Mouse (Mus musculus) lung, postnatal 0 days (tissue): Measurements from ENCODE around the gene 1700014D04Rik.

ENCODE experiments used
- CTCF ChIP-seq: IDR thresholded peaks from 2 replicates; pipeline ENCODE4 v1.5.1; 2016; ENCODE audit warnings: antibody characterized with exemption, mild to moderate bottlenecking
- EP300 ChIP-seq: IDR thresholded peaks from 2 replicates; pipeline ENCODE4 v1.6.1; 2016; ENCODE audit warnings: antibody characterized with exemption, mild to moderate bottlenecking, control low read depth

- TF ChIP-seq CTCF = no peak
- TF ChIP-seq EP300 = no peak
Observed at GRCm38 (mm10) chr13:59762791-59763190, 16.2 kb upstream of the 1700014D04Rik start.
